Mouse (Mus musculus): Measurements from ENCODE around the gene Krt86. TPM values are rescaled to one million over a fixed set of nuclear protein-coding genes. Genes with fewer than 3 reads are reported as not detected.
A peak's percentile ranks its signal among the peaks of the same experiment; 100 is the strongest.
"Not testable (repeated sequence)": the region's sequence is repeated elsewhere in the genome, so short reads cannot be mapped to it uniquely, and the experiment has no call there.

The Krt86 gene
- total RNA-seq, 1 experiment from 2014 or later: not detected

DNA sequence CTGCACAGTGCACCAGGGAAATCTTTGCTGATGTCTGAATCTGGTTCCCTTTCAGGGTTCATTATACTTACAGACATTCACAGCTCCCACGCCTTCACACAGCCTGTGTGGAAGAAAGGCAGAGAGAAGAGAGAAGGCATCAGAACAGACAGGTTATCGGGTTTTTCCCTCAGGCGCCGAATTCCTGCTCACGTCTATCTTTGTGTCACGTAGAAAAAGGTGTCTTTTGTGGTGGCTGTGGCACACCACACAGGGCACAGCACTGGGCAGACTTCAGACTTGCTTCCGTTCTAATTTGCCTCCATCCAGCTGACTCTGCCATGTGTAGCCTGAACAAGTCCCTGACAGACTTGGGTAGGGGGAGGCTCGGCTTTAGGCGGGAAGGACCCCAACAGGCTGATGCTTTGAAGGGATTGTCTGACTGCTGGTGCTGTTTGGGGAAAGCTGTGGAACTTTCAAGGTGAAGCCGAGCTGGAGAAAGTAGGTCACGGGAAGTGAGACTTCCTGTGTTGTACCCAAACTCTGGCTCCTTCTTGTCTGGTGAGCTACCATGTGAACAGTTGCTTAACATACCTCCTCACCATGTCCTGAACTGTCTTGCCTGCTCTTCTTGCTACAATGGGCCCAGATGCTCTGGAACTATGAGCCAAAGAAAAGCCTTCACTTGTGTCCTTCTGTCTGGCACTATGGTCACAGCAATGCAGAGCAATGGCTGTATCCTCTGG lies 12.8 kb downstream of the Krt86 start:
- ATAC-seq (replicated peaks; ENCODE audit: low read depth, poor library complexity, severe bottlenecking): no peak

DNA sequence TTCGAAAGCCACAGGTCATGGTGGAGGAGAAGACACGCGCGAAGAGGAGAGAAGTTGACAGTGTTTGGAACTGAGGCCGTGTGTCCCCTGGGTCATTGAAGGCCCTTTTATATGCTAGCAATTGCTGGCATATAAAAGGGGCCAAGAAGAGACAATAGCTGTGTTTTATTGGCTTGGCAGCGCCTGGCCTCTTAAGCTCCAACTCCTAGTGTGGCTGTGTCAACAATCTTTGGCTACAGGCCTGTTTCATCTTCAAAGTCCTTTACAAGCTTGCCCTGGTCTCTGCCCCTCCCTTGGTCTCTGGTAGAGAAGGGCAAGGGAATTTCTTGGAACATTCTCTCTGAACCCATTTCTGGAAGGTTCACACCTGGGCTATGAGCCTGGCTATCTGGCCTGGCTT lies 18.2 kb downstream of the Krt86 start, which contains the start of gene Krt83:
TSS of gene Krt83 (minus strand) at position 82 of the 400 bp plus-strand sequence.
- ATAC-seq (replicated peaks; ENCODE audit: low read depth, poor library complexity, severe bottlenecking): no peak

DNA sequence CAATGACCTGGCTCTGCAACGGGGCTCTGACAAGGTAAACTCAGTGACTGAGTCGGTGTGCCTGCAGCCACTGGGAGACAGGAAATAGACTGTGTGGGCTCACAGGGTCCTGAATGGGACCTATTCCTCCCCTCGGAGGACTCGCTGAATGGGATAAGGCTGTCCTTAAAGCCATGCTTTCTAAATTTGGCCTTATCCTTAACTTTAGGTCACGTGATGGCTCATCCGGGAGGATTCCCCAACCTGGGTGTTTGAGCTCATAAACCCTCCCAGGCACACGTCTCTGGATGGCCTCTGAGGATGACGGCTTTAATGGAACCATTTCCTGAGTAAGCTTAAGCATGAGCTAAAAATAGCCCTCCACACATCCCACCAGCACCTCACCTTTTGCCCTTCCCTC lies 19.4 kb downstream of the Krt86 start:
- no peak for ATAC-seq (replicated peaks; ENCODE audit: low read depth, poor library complexity, severe bottlenecking)

DNA sequence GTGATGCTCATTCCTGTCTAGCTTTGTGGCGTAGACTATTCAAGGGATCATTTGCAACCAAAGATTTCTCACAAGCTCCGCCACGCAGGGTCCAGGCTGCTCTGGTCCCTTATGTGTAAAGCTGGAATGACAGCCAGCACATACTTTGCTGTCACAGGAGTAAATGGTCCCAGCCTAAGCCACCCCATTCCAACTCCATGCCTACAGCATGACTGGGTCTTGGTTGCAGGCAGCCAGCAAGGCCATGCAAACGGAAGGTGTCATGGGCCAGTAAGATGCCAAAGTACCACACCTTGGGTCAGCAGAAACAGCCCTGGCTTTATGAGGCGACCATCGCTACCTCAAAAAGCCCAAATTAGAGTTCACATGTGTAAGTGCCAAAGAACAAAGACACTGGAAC lies 20.4 kb downstream of the Krt86 start:
- ATAC-seq (replicated peaks; ENCODE audit: low read depth, poor library complexity, severe bottlenecking): no peak

DNA sequence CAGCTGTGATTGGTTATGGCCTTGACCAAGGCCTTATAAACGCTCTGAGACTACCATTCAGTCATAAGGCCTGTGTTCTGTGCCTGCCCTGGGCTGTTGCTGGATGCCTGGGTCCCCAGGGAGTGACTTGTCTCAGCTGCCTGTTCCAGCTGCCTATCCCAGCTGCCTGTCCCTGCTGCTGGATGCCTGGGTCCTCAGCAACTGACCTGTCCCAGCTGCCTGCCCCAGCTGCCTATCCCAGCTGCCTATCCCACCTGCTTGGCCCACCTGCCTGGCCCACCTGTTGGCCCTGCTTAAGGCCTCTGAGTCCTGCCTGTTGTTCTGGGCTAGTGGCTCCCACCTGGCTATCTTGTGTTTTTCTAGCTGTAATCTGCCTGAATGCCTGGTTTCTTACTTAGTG lies 20.9 kb downstream of the Krt86 start:
- ATAC-seq (replicated peaks; ENCODE audit: low read depth, poor library complexity, severe bottlenecking): no peak

DNA sequence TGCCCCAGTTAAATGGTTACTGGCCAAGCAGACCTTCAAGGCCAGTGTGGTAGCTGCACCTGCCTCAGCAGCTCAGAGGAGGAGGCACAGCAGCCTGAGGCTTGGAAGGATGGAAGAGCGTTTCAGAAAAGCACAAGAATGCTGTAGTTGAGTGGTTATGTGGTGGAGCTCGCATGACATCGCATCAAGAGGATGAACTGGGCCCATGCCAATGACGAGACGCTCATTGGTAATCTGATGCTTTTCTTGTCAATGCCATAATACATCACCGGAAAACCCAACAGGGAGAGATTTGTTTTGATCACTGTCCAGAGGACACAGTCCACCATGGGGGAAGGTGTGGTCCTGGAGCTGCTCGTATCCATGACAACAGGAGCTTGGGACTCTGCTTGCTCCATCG lies 22.0 kb downstream of the Krt86 start:
- ATAC-seq (replicated peaks; ENCODE audit: low read depth, poor library complexity, severe bottlenecking): no peak

DNA sequence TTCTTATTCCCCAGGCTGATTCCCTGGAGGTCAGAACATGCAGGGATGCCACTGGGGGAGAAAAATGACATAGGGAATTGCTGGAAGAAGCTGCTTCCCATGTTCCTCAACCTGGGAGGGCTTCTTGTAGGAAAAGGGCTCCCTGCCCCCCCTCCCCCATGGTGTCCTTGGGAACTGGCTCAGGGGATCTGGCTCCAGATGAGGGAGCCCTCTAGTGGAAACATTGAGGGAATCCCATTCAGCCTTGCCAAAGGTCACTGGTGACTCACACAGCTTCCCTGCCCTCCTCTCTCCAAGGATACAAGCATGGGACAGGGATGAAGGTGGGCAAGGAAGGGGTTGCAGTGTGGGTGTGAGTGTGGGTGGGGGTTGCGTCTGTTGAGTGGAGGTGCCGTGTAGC lies 23.9 kb downstream of the Krt86 start:
- 0 out of 2 replicates have a peak, but pooled peaks have one; percentile 32 for ATAC-seq (replicated peaks; ENCODE audit: low read depth, poor library complexity, severe bottlenecking)

DNA sequence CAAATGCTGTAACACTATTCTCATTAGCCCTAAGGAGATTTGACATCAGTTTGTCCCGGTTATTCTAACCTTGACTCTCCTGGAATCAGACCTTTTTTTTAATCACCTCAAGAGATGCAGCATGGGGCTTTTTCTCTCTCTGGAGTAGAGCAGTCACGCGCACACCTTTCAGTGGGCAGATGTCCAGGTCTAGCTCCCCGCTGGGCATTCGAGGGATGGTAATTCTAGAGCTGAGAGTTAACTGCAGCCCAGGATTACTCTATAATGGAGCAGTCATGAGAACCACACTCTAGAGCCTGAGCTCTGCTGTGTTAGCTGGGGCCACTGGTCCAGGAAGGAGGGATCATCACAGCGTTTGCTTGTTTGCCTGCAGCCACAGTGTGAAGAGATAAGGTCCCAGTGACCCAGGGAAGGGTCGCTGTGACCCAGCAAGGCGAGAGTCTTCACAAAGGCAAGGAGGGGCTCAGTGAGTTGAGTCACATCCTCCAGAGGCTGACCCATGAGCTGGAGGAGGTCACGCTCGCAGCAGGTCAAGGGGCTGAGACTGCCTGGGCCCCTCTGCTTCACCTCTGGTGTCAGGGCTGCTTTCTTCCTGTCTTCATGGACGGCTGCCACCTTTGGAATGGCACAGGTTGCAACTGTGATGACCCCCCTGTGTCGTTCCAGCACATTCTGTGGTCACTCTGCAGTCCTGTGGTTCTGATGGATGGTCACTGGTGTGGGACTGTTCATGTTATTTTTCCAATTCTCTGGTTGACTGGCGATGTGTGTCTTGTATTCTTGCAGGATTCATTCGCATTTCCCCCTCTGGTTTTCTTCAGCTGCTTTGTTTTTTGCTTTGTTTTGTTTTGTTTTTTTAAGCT lies 33.8 kb downstream of the Krt86 start:
- no peak for ATAC-seq (replicated peaks; ENCODE audit: low read depth, poor library complexity, severe bottlenecking)

DNA sequence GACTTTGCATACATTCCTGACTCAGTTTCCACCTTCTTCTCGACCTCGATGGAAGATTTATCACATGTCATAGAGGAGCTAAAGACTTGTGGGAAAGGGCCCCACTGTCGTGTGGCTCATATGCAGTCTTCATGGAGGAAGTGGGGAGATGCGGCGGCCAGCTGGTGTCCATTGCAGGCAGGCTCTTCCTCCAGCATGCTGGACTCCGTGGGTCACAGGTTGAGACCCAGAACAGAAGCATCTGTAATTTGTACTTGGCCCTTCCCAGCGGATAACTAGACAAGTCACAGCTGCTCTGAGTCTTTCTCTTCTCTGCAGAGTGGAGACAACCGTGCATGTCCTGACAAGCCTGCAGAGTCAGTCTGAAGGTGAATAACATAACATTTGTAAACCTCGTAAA lies 35.0 kb downstream of the Krt86 start:
- no peak for ATAC-seq (replicated peaks; ENCODE audit: low read depth, poor library complexity, severe bottlenecking)

DNA sequence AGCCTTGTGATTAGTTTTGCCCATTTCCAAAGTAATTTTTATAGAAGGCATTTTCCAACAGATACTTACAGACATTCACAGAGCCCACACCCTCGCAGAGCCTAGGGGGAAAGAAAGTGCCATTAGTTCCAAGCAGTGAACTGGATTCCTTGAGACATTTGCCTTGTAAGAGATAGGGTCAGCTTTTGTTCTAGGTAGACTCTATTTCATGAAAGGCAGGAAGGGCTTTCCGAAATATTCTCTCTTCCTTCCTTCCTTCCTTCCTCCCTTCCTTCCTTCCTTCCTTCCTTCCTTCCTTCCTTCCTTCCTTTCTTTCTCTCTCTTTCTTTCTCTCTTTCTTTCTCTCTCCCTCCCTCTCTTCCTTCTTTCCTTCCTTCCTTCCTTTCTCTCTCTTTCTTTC lies 43.9 kb downstream of the Krt86 start, which contains the start of gene Gm49425:
TSS of gene Gm49425 (minus strand) at position 101 of the 400 bp plus-strand sequence.
- ATAC-seq (replicated peaks; ENCODE audit: low read depth, poor library complexity, severe bottlenecking): not testable (repeated sequence)

DNA sequence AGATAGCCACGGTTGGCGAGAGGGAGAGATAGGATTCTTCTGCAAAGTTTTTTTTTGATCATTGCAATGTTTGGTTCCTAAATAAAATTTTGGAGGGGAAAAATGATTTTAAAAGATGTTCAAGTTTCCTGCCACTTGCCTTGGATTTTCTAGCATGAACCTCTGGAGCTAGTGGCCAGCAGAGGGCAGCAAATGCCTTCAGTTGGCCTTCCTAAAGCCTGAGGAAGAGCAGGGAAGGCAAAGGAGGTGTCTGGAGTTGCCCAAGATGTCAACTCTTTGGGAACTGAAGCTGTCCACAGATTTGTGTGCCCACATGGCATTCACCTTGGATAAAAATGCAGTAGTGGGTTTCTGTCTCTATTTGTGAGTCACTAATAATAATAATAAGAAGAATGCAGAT lies 46.5 kb downstream of the Krt86 start:
- peak; percentile 63 for ATAC-seq (replicated peaks; ENCODE audit: low read depth, poor library complexity, severe bottlenecking)

DNA sequence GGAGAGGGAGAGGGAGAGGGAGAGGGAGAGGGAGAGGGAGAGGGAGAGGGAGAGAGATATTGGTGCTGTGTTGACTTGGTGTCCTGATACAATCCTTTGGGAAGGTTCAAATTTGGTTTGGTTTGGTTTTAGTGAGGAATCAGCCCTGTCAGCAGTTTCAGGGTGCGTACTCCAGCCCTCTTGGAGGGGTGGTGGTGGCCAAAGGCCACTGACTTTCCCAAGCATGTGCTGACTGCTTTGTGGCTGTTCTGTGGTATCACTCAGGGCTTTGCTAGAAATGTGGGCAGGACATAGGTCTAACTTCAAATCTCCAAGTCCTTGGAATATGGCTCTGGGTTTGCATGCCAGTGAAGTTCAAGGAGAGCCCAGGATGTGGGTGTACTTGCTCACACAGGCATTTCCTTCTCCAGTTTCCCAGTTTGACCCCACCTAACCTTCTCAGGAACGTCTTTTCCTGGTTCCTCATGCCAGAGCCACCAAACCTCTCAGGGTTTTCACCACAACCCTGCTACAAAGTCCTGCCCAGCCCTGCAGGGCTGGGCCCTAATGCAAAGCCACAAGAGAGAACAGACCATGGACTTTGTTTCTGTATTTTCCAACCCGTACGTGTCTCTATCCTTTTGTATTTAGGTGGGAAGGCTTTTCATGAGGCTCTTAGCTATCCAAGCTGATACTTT lies 49.4 kb downstream of the Krt86 start:
- ATAC-seq (replicated peaks; ENCODE audit: low read depth, poor library complexity, severe bottlenecking): no peak

Other genes with a start within 250 kb of the Krt86 start
- gene Grasp, start 249.3 kb upstream of the Krt86 start, total RNA-seq (2017): 2.1 and 4.7 TPM in 2 replicates
- 24.2 and 32.7 TPM in 2 replicates for gene Nr4a1, start 219.2 kb upstream of the Krt86 start, total RNA-seq (2017)
- gene Atg101, start 189.2 kb upstream of the Krt86 start, total RNA-seq (2017): 30.7 and 34.8 TPM in 2 replicates
- 0.78 TPM in 1 of 2 replicates, not detected in the other for gene 6030408B16Rik, start 180.3 kb upstream of the Krt86 start, total RNA-seq (2017)
- gene Krt80, start 103.3 kb upstream of the Krt86 start, total RNA-seq (2017): 1.5 and 1.7 TPM in 2 replicates
- 0.96 and 4.9 TPM in 2 replicates for gene Krt7, start 62.4 kb upstream of the Krt86 start, total RNA-seq (2017)
- gene Krt87, start 34.7 kb upstream of the Krt86 start, total RNA-seq (2017): 0.09 TPM in 1 of 2 replicates, not detected in the other
- not detected in 2 replicates for gene Krt88, start 25.7 kb upstream of the Krt86 start, total RNA-seq (2017)
- not detected in 2 replicates for gene Krt81, start 9.7 kb upstream of the Krt86 start, total RNA-seq (2017)
- gene Krt83, start 18.0 kb downstream of the Krt86 start, total RNA-seq (2017): not detected in 2 replicates
- not detected in 2 replicates for gene Gm49425, start 43.8 kb downstream of the Krt86 start, total RNA-seq (2017)
- not detected in 2 replicates for gene Krt84, start 59.3 kb downstream of the Krt86 start, total RNA-seq (2017)
- gene Krt82, start 77.2 kb downstream of the Krt86 start, total RNA-seq (2017): not detected in 2 replicates
- not detected in 2 replicates for gene Krt90, start 89.5 kb downstream of the Krt86 start, total RNA-seq (2017)
- gene Krt75, start 100.4 kb downstream of the Krt86 start, total RNA-seq (2017): not detected in 2 replicates
- gene Gm5414, start 154.7 kb downstream of the Krt86 start, total RNA-seq (2017): not detected in 2 replicates
- not detected in 2 replicates for gene Gm5478, start 173.9 kb downstream of the Krt86 start, total RNA-seq (2017)
- gene Krt6b, start 206.8 kb downstream of the Krt86 start, total RNA-seq (2017): not detected in 2 replicates
- gene Krt6a, start 220.8 kb downstream of the Krt86 start, total RNA-seq (2017): not detected in 2 replicates
- gene Krt5, start 239.4 kb downstream of the Krt86 start, total RNA-seq (2017): not detected in 2 replicates